Mouse (Mus musculus): ENCODE results near the gene Eya2. TPM values are rescaled to one million over a fixed set of nuclear protein-coding genes. Genes with fewer than 3 reads are reported as not detected.

Gene Eya2
- polyA plus RNA-seq, 1 experiment = 0.12 TPM

GRCm38 (mm10) chr2:165788796-165789195 is 194.0 kb downstream of the Eya2 start:
- H3K27me3 ChIP-seq (ENCODE audit: control insufficient read depth, insufficient read depth, insufficient read length) = no peaks in the 10 kb centered on the region
- peaks cover 32% of the 10 kb centered on the region for H3K36me3 ChIP-seq (ENCODE audit: control insufficient read depth, insufficient read depth)
- H3K4me3 ChIP-seq = no peak overlapping the region
- no peak for TF ChIP-seq MYOD1 (IDR thresholded peaks at IDR 0.05; ENCODE audit: control insufficient read depth in 1 of 3, insufficient read length in 2 of 3, low read depth in 2 of 3)
- TF ChIP-seq CEBPB (IDR thresholded peaks at IDR 0.05; ENCODE audit: insufficient read depth, poor library complexity, severe bottlenecking) = no peak
- TF ChIP-seq TCF3 (IDR thresholded peaks at IDR 0.05; ENCODE audit: insufficient read length, low read depth) = no peak
- TF ChIP-seq SRF (IDR thresholded peaks at IDR 0.05; ENCODE audit: control insufficient read depth, insufficient read length, low read depth) = no peak
- TF ChIP-seq MYOG (IDR thresholded peaks at IDR 0.05; ENCODE audit: control insufficient read depth in 1 of 3, insufficient read depth in 1 of 3, insufficient read length in 2 of 3, low read depth in 2 of 3) = no peak
- no peak for TF ChIP-seq TCF12 (IDR thresholded peaks at IDR 0.05; ENCODE audit: insufficient read depth, poor library complexity, severe bottlenecking)
- no peak for TF ChIP-seq E2F4 (IDR thresholded peaks at IDR 0.05; ENCODE audit: insufficient read depth)
- TF ChIP-seq POLR2AphosphoS2 (IDR thresholded peaks at IDR 0.05; ENCODE audit: insufficient read length, low read depth) = no peak
- TF ChIP-seq REST (IDR thresholded peaks at IDR 0.05; ENCODE audit: insufficient read depth, insufficient read length) = no peak
- TF ChIP-seq MAX (IDR thresholded peaks at IDR 0.05; ENCODE audit: low read depth) = no peak
- TF ChIP-seq USF1 (IDR thresholded peaks at IDR 0.05; ENCODE audit: low read depth) = no peak
- H3K4me2 ChIP-seq (ENCODE audit: low read depth) = no peak overlapping the region
- no peak overlapping the region for H3ac ChIP-seq (ENCODE audit: control insufficient read depth, insufficient read length)
- no peaks in the 10 kb centered on the region for H3K79me2 ChIP-seq (ENCODE audit: control insufficient read depth, insufficient read depth)

- Histone ChIP-seq H3ac (ENCODE audit: control insufficient read depth, insufficient read length) (no peak overlapping the region), H3K79me2 (ENCODE audit: control insufficient read depth, insufficient read depth) (no peaks in the 10 kb centered on the region), H3K4me2 (ENCODE audit: low read depth) (no peak overlapping the region), H3K27me3 (ENCODE audit: control insufficient read depth, insufficient read depth, insufficient read length) (no peaks in the 10 kb centered on the region), H3K4me3 (no peak overlapping the region), H3K36me3 (ENCODE audit: control insufficient read depth, insufficient read depth) (peaks cover 30% of the 10 kb centered on the region)
- no peak for TF ChIP-seq REST (IDR thresholded peaks at IDR 0.05; ENCODE audit: insufficient read depth, insufficient read length)
- TF ChIP-seq POLR2A (IDR thresholded peaks at IDR 0.05; ENCODE audit: insufficient read length, low read depth) = no peak
- TF ChIP-seq MYOD1 (IDR thresholded peaks at IDR 0.05; ENCODE audit: control insufficient read depth in 1 of 3, insufficient read length in 2 of 3, low read depth in 2 of 3) = no peak
- no peak for TF ChIP-seq CEBPB (IDR thresholded peaks at IDR 0.05; ENCODE audit: insufficient read depth, poor library complexity, severe bottlenecking)
- TF ChIP-seq MAX (IDR thresholded peaks at IDR 0.05; ENCODE audit: low read depth) = no peak
- no peak for TF ChIP-seq SRF (IDR thresholded peaks at IDR 0.05; ENCODE audit: control insufficient read depth, insufficient read length, low read depth)
- TF ChIP-seq TCF12 (IDR thresholded peaks at IDR 0.05; ENCODE audit: insufficient read depth, poor library complexity, severe bottlenecking) = no peak
- no peak for TF ChIP-seq TCF3 (IDR thresholded peaks at IDR 0.05; ENCODE audit: insufficient read length, low read depth)
Observed at GRCm38 (mm10) chr2:165789667-165790066, 194.8 kb downstream of the Eya2 start.

GRCm38 (mm10) chr2:165791026-165791425 is 196.2 kb downstream of the Eya2 start:
- H3ac ChIP-seq (ENCODE audit: control insufficient read depth, insufficient read length) = no peak overlapping the region
- no peak overlapping the region for H3K4me2 ChIP-seq (ENCODE audit: low read depth)
- H3K79me2 ChIP-seq (ENCODE audit: control insufficient read depth, insufficient read depth) = no peaks in the 10 kb centered on the region
- TF ChIP-seq TCF3 (IDR thresholded peaks at IDR 0.05; ENCODE audit: insufficient read length, low read depth) (no peak), POLR2AphosphoS2 (IDR thresholded peaks at IDR 0.05; ENCODE audit: insufficient read length, low read depth) (no peak)
- H3K27me3 ChIP-seq (ENCODE audit: control insufficient read depth, insufficient read depth, insufficient read length) = no peaks in the 10 kb centered on the region
- H3K36me3 ChIP-seq (ENCODE audit: control insufficient read depth, insufficient read depth) = peaks cover 28% of the 10 kb centered on the region
- H3K4me3 ChIP-seq = no peak overlapping the region

GRCm38 (mm10) chr2:165791657-165792056 is 196.8 kb downstream of the Eya2 start:
- Histone ChIP-seq H3ac (ENCODE audit: control insufficient read depth, insufficient read length) (no peak overlapping the region), H3K27me3 (ENCODE audit: control insufficient read depth, insufficient read depth, insufficient read length) (no peaks in the 10 kb centered on the region), H3K4me3 (no peak overlapping the region), H3K79me2 (ENCODE audit: control insufficient read depth, insufficient read depth) (no peaks in the 10 kb centered on the region), H3K36me3 (ENCODE audit: control insufficient read depth, insufficient read depth) (peaks cover 23% of the 10 kb centered on the region), H3K4me2 (ENCODE audit: low read depth) (no peak overlapping the region)
- no peak for TF ChIP-seq REST (IDR thresholded peaks at IDR 0.05; ENCODE audit: insufficient read depth, insufficient read length)
- no peak for TF ChIP-seq MAX (IDR thresholded peaks at IDR 0.05; ENCODE audit: low read depth)
- TF ChIP-seq TCF3 (IDR thresholded peaks at IDR 0.05; ENCODE audit: insufficient read length, low read depth) = no peak
- no peak for TF ChIP-seq CEBPB (IDR thresholded peaks at IDR 0.05; ENCODE audit: insufficient read depth, poor library complexity, severe bottlenecking)

GRCm38 (mm10) chr2:165792431-165793282 is 197.8 kb downstream of the Eya2 start:
- no peak overlapping the region for H3ac ChIP-seq (ENCODE audit: control insufficient read depth, insufficient read length)
- no peak for TF ChIP-seq MYOG (IDR thresholded peaks at IDR 0.05; ENCODE audit: control insufficient read depth in 1 of 3, insufficient read depth in 1 of 3, insufficient read length in 2 of 3, low read depth in 2 of 3)
- TF ChIP-seq SRF (IDR thresholded peaks at IDR 0.05; ENCODE audit: control insufficient read depth, insufficient read length, low read depth) = no peak

More at GRCm38 (mm10) chr2:165792431-165793282, 197.8 kb downstream of the Eya2 start:
- Histone ChIP-seq H3K27me3 (ENCODE audit: control insufficient read depth, insufficient read depth, insufficient read length) (no peaks in the 10 kb centered on the region), H3K4me3 (no peak overlapping the region), H3K79me2 (ENCODE audit: control insufficient read depth, insufficient read depth) (no peaks in the 10 kb centered on the region), H3K36me3 (ENCODE audit: control insufficient read depth, insufficient read depth) (peaks cover 24% of the 10 kb centered on the region), H3K4me2 (ENCODE audit: low read depth) (no peak overlapping the region)
